Mouse (Mus musculus): ENCODE data around the gene Gdf2. TPM values are rescaled to one million over a fixed set of nuclear protein-coding genes. Genes with fewer than 3 reads are reported as not detected.

The Gdf2 gene
- total and polyA plus RNA-seq, 3 experiments, result not detected

- no peaks in the 10 kb centered on the region for H3K4me1 ChIP-seq (ENCODE audit: control insufficient read depth in 1 of 2, insufficient read depth in 2 of 2, low read length in 2 of 2)
- DNase-seq (ENCODE audit: low read depth, low spot score), result no peak
- H3K9ac ChIP-seq (ENCODE audit: control insufficient read depth, low read depth, low read length, poor library complexity, severe bottlenecking), result no peak within 1 kb of the TSS
- H3K9me3 ChIP-seq (replicated peaks; ENCODE audit: insufficient read depth, low read length), result no peaks in the 10 kb centered on the region
- no peaks in the 10 kb centered on the region for H3K79me2 ChIP-seq (ENCODE audit: control insufficient read depth, insufficient read depth, low read length, poor library complexity)
- H3K27me3 ChIP-seq (ENCODE audit: control insufficient read depth in 1 of 2, insufficient read depth in 2 of 2, low read length in 2 of 2), result no peaks in the 10 kb centered on the region
- H3K4me3 ChIP-seq (ENCODE audit: control insufficient read depth in 1 of 2, insufficient read depth in 1 of 2, low read depth in 2 of 2, low read length in 2 of 2), result no peak within 1 kb of the TSS
- TF ChIP-seq TBP (IDR thresholded peaks at IDR 0.05; ENCODE audit: low read depth, low read length), result no peak
- H3K36me3 ChIP-seq (ENCODE audit: control insufficient read depth in 1 of 2, insufficient read depth in 2 of 2, low read length in 2 of 2), result no peaks in the 10 kb centered on the region
- H3K27ac ChIP-seq (ENCODE audit: control insufficient read depth, low read depth, low read length), result no peak within 1 kb of the TSS
Observed at GRCm38 (mm10) chr14:33923168-33924070, 17.4 kb upstream of the Gdf2 start, which contains the start of gene Gdf10. Gene Gdf10 (plus strand): TSS chr14:33923587.

GRCm38 (mm10) chr14:33931853-33932252 lies 9.0 kb upstream of the Gdf2 start:
- H3K4me1 ChIP-seq (ENCODE audit: control insufficient read depth in 1 of 2, insufficient read depth in 2 of 2, low read length in 2 of 2), result no peaks in the 10 kb centered on the region
- DNase-seq (ENCODE audit: low read depth, low spot score), result no peak
- H3K27ac ChIP-seq (ENCODE audit: control insufficient read depth, low read depth, low read length), result no peak overlapping the region
- no peaks in the 10 kb centered on the region for H3K36me3 ChIP-seq (ENCODE audit: control insufficient read depth in 1 of 2, insufficient read depth in 2 of 2, low read length in 2 of 2)
- H3K27me3 ChIP-seq (ENCODE audit: control insufficient read depth in 1 of 2, insufficient read depth in 2 of 2, low read length in 2 of 2), result no peaks in the 10 kb centered on the region
- no peaks in the 10 kb centered on the region for H3K79me2 ChIP-seq (ENCODE audit: control insufficient read depth, insufficient read depth, low read length, poor library complexity)
- H3K9me3 ChIP-seq (replicated peaks; ENCODE audit: insufficient read depth, low read length), result no peaks in the 10 kb centered on the region
- H3K4me3 ChIP-seq (ENCODE audit: control insufficient read depth in 1 of 2, insufficient read depth in 1 of 2, low read depth in 2 of 2, low read length in 2 of 2), result no peak overlapping the region
- no peak overlapping the region for H3K9ac ChIP-seq (ENCODE audit: control insufficient read depth, low read depth, low read length, poor library complexity, severe bottlenecking)
- TF ChIP-seq GATA1 (IDR thresholded peaks at IDR 0.05; ENCODE audit: low read depth, low read length) (no peak), USF1 (IDR thresholded peaks at IDR 0.05; ENCODE audit: low read depth, low read length) (no peak), MYC (IDR thresholded peaks at IDR 0.05; ENCODE audit: low read depth, low read length) (no peak), SIN3A (IDR thresholded peaks at IDR 0.05; ENCODE audit: low read length) (no peak), MAX (IDR thresholded peaks at IDR 0.05; ENCODE audit: low read length) (no peak), MYB (IDR thresholded peaks at IDR 0.05; ENCODE audit: low read depth, low read length) (no peak), BHLHE40 (IDR thresholded peaks at IDR 0.05; ENCODE audit: borderline replicate concordance, low read depth, low read length) (no peak), MEF2A (IDR thresholded peaks at IDR 0.05; ENCODE audit: extremely low read depth, insufficient replicate concordance, low read depth, low read length, poor library complexity, severe bottlenecking) (no peak), CTCF (IDR thresholded peaks at IDR 0.05 in 2 of 3, conservative IDR thresholded peaks at IDR 0.05 in 1 of 3; ENCODE audit: control insufficient read depth in 1 of 3, insufficient read depth in 1 of 3, low read depth in 2 of 3, low read length in 3 of 3, poor library complexity in 1 of 3, severe bottlenecking in 1 of 3) (no peak), KAT2A (conservative IDR thresholded peaks at IDR 0.05; ENCODE audit: low read depth, low read length) (no peak), SMC3 (IDR thresholded peaks at IDR 0.05; ENCODE audit: low read depth, low read length) (no peak), ETS1 (IDR thresholded peaks at IDR 0.05; ENCODE audit: low read depth, low read length) (no peak), CHD2 (IDR thresholded peaks at IDR 0.05; ENCODE audit: low read length) (no peak), ZNF384 (IDR thresholded peaks at IDR 0.05; ENCODE audit: low read depth, low read length) (no peak), ZMIZ1 (IDR thresholded peaks at IDR 0.05; ENCODE audit: low read depth, low read length) (no peak), TBP (IDR thresholded peaks at IDR 0.05; ENCODE audit: low read depth, low read length) (no peak), UBTF (IDR thresholded peaks at IDR 0.05; ENCODE audit: borderline replicate concordance, insufficient read depth, low read depth, low read length) (no peak), CHD1 (IDR thresholded peaks at IDR 0.05; ENCODE audit: low read depth, low read length) (no peak), ZC3H11A (IDR thresholded peaks at IDR 0.05; ENCODE audit: low read depth, low read length) (no peak)
